Comparison of ENCODE assay signal across 9 mouse cellular contexts in genomic region chr12:76255499-76255875, GRCm38 (mm10). TPM values are rescaled to one million over a fixed set of nuclear protein-coding genes. Genes with fewer than 3 reads are reported as not detected.
A peak's percentile ranks its signal among the peaks of the same experiment; 100 is the strongest.
DNase-seq lines count a peak whose midpoint lies in the region; ATAC-seq and TF ChIP-seq lines count a peak whose summit lies in the region.
"Had no signal": no experiment of that assay in that cellular context is flagged by ENCODE, and none has a peak within 500 bp of the region (broad histone marks: within the 10 kb centered on the region; RNA-seq: fewer than 3 reads in every experiment).

No protein-coding gene starts in this region.

- H3K9me3 ChIP-seq in embryonic facial prominence, embryonic 11.5 days (replicated peaks; ENCODE audit: control insufficient read depth, low read length), result no peaks in the 10 kb centered on the region
- no peaks in the 10 kb centered on the region for H3K9me3 ChIP-seq in hindbrain, postnatal 0 days (ENCODE audit: low read length)
- H3K9me3 ChIP-seq in lung, embryonic 15.5 days, result no peaks in the 10 kb centered on the region

- H3K27ac ChIP-seq in layer of hippocampus, adult 2 months, result peak overlapping the region; percentile 92
- no peak overlapping the region; the same call in 1 of the 2 replicates for H3K27ac ChIP-seq in embryonic facial prominence, embryonic 11.5 days (replicated peaks; ENCODE audit: low read depth, low read length)
- peak overlapping the region; percentile 94 for H3K27ac ChIP-seq in hindbrain, postnatal 0 days
- peak overlapping the region; percentile 79 for H3K27ac ChIP-seq in lung, embryonic 15.5 days

- H3K36me3 ChIP-seq in embryonic facial prominence, embryonic 11.5 days (replicated peaks; ENCODE audit: control insufficient read depth, insufficient read depth, low read depth, low read length), result no peaks in the 10 kb centered on the region
- no peaks in the 10 kb centered on the region for H3K36me3 ChIP-seq in hindbrain, postnatal 0 days (ENCODE audit: insufficient read depth, low read length)
- no peaks in the 10 kb centered on the region for H3K36me3 ChIP-seq in lung, embryonic 15.5 days

- no peak for DNase-seq in layer of hippocampus, adult 2 months (ENCODE audit: low spot score in 2 of 2)
- no peak for DNase-seq in layer of hippocampus, adult 18-20 months (ENCODE audit: low spot score in 2 of 2)
- no peak for DNase-seq in embryonic facial prominence, embryonic 11.5 days (ENCODE audit: low spot score)
- DNase-seq in hindbrain, postnatal 0 days (ENCODE audit: low spot score), result no peak
- DNase-seq in testis, postnatal 10 days (ENCODE audit: low spot score), result peak; percentile 50
- no peak for DNase-seq in right cerebral cortex, postnatal 25 days
- DNase-seq in left cerebral cortex, adult 11 months (ENCODE audit: low spot score), result no peak

- peak overlapping the region; percentile 61 for H3K4me2 ChIP-seq in embryonic facial prominence, embryonic 11.5 days (ENCODE audit: low read depth, low read length)
- peak overlapping the region; percentile 76 for H3K4me2 ChIP-seq in hindbrain, postnatal 0 days (ENCODE audit: low read depth, low read length)
- peak overlapping the region; percentile 92 for H3K4me2 ChIP-seq in lung, embryonic 15.5 days

- peak; percentile 58; the same call in 1 of the 2 replicates for ATAC-seq in embryonic facial prominence, embryonic 11.5 days (replicated peaks; ENCODE audit: insufficient number of reproducible peaks, low FRiP score, low TSS enrichment, low read depth)
- no peak for ATAC-seq in hindbrain, postnatal 0 days
- ATAC-seq in lung, embryonic 15.5 days (ENCODE audit: borderline replicate concordance, extremely low read depth, low FRiP score, low TSS enrichment), result no peak

- no peaks in the 10 kb centered on the region for H3K4me1 ChIP-seq in embryonic facial prominence, embryonic 11.5 days (ENCODE audit: control insufficient read depth, insufficient read depth, low read length)
- H3K4me1 ChIP-seq in hindbrain, postnatal 0 days (ENCODE audit: insufficient read depth, low read length), result peaks cover 12% of the 10 kb centered on the region
- H3K4me1 ChIP-seq in lung, embryonic 15.5 days, result peaks cover 10% of the 10 kb centered on the region

- no peak for TF ChIP-seq CTCF in layer of hippocampus, adult 2 months (conservative IDR thresholded peaks at IDR 0.05)
- peak; percentile 11; the same call in 1 of the 2 replicates for TF ChIP-seq CTCF in hindbrain, postnatal 0 days (IDR thresholded peaks at IDR 0.05; ENCODE audit: low read depth)

- H3K9ac ChIP-seq in embryonic facial prominence, embryonic 11.5 days (replicated peaks; ENCODE audit: low read length), result peak overlapping the region; percentile 70
- peak overlapping the region; percentile 69 for H3K9ac ChIP-seq in hindbrain, postnatal 0 days (replicated peaks; ENCODE audit: low read length)
- H3K9ac ChIP-seq in lung, embryonic 15.5 days, result peak overlapping the region; percentile 66

- 0% methylated on average over 11 of the region's 11 CpGs for WGBS in embryonic facial prominence, embryonic 11.5 days
- WGBS in hindbrain, postnatal 0 days, result 0% methylated on average over 11 of the region's 11 CpGs
- 2% methylated on average over 11 of the region's 11 CpGs for WGBS in lung, embryonic 15.5 days

- H3K27me3 ChIP-seq in embryonic facial prominence, embryonic 11.5 days (ENCODE audit: control insufficient read depth, insufficient read depth, low read length), result no peaks in the 10 kb centered on the region
- no peaks in the 10 kb centered on the region for H3K27me3 ChIP-seq in hindbrain, postnatal 0 days (ENCODE audit: insufficient read depth, low read length)
- H3K27me3 ChIP-seq in lung, embryonic 15.5 days, result no peaks in the 10 kb centered on the region

- peak overlapping the region; percentile 85 for H3K4me3 ChIP-seq in layer of hippocampus, adult 2 months
- H3K4me3 ChIP-seq in embryonic facial prominence, embryonic 11.5 days (ENCODE audit: low read depth, low read length), result peak overlapping the region; percentile 50
- H3K4me3 ChIP-seq in hindbrain, postnatal 0 days (ENCODE audit: low read length), result peak overlapping the region; percentile 66
- H3K4me3 ChIP-seq in lung, embryonic 15.5 days, result peak overlapping the region; percentile 68

RNA-seq across cellular contexts. Expression of gene Mthfd1, which starts 0.4 kb away (rescaled TPM):
- total RNA-seq in layer of hippocampus, adult 2 months (2021), result 10 to 100 TPM; 42.6 to 47.5 TPM
- 10 to 100 TPM; 42.6 to 46.1 TPM for total RNA-seq in layer of hippocampus, adult 18-20 months (2021)
- polyA plus RNA-seq in embryonic facial prominence, embryonic 11.5 days (2014; fragmentation: Nextera tagmentation; extraction: Ambion mirVana), result 85.5 and 85.8 TPM in 2 replicates
- 30.9 and 31.3 TPM in 2 replicates for total RNA-seq in hindbrain, postnatal 0 days (2014; rRNA removed)
- polyA plus RNA-seq in hindbrain, postnatal 0 days (2015; fragmentation: Nextera tagmentation; extraction: Ambion mirVana), result 33.1 and 37.1 TPM in 2 replicates
- polyA plus RNA-seq in lung, embryonic 15.5 days (2015; fragmentation: Nextera tagmentation; extraction: Ambion mirVana), result 97.4 and 99.8 TPM in 2 replicates

RNA-seq across cellular contexts. Expression of gene Tex21, which starts 8.9 kb away (rescaled TPM):
- total RNA-seq in layer of hippocampus, adult 2 months (2021), result not detected
- total RNA-seq in layer of hippocampus, adult 18-20 months (2021), result not detected
- not detected in 2 replicates for polyA plus RNA-seq in embryonic facial prominence, embryonic 11.5 days (2014; fragmentation: Nextera tagmentation; extraction: Ambion mirVana)
- total RNA-seq in hindbrain, postnatal 0 days (2014; rRNA removed), result not detected in 2 replicates
- polyA plus RNA-seq in hindbrain, postnatal 0 days (2015; fragmentation: Nextera tagmentation; extraction: Ambion mirVana), result not detected in 2 replicates
- not detected in 2 replicates for polyA plus RNA-seq in lung, embryonic 15.5 days (2015; fragmentation: Nextera tagmentation; extraction: Ambion mirVana)
- total RNA-seq: neutrophil, adult 5-6 weeks had no signal
